Mouse (Mus musculus): ENCODE data around the gene Invs. TPM values are rescaled to one million over a fixed set of nuclear protein-coding genes. Genes with fewer than 3 reads are reported as not detected.

The Invs gene
- polyA plus RNA-seq (2015; fragmentation: Nextera tagmentation; extraction: Ambion mirVana): 7.6 and 7.7 TPM in 2 replicates

DNA sequence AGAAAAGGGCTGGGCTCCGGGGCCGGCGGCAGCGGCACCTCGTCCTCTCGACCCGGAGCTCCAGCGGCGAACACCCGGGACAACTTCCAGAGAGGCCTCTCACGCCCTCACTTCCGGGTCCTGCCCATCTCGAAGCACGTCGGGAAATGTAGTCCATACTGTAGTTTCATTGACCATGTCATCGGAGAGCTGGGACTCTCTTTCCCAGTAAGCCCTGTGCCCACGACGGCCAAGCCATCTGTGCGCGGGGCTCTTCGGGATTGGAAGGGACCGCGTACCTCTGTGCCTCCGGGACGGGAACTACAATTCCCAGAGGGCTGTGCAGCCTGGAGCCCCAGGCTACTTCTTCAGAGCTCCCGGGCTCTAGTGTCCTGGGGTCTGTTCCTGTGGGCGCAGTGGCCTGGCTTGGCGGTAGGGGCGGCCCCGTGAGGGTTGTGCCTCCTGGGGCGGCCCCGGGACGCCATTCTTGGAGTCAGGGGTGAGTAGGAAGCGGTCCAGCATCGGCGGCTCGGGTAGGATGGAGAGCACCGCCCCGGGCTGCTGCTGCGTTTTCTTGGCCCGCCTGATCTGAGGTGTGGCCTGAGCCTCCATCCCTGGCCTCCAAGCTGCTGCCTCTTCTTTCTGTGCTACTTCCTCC, at the start of gene Invs, which contains the start of gene Erp44:
TSS of gene Invs (plus strand) at position 263 of the 637 bp plus-strand sequence.
TSS of gene Erp44 (minus strand) at position 61 of the 637 bp plus-strand sequence.
- under 1% methylated on average over 41 of the region's 41 CpGs for WGBS
- H3K27me3 ChIP-seq: no peaks in the 10 kb centered on the region
- no peaks in the 10 kb centered on the region for H3K9me3 ChIP-seq
- peak within 1 kb of the TSS; percentile 94 for H3K9ac ChIP-seq (replicated peaks)
- H3K27ac ChIP-seq: peak within 1 kb of the TSS; percentile 86
- H3K36me3 ChIP-seq: no peaks in the 10 kb centered on the region
- ATAC-seq: peak; percentile 100
- H3K4me1 ChIP-seq (replicated peaks): peaks cover 25% of the 10 kb centered on the region
- H3K4me3 ChIP-seq (replicated peaks): peak within 1 kb of the TSS; percentile 99
- H3K4me2 ChIP-seq (replicated peaks): peak within 1 kb of the TSS; percentile 94

DNA sequence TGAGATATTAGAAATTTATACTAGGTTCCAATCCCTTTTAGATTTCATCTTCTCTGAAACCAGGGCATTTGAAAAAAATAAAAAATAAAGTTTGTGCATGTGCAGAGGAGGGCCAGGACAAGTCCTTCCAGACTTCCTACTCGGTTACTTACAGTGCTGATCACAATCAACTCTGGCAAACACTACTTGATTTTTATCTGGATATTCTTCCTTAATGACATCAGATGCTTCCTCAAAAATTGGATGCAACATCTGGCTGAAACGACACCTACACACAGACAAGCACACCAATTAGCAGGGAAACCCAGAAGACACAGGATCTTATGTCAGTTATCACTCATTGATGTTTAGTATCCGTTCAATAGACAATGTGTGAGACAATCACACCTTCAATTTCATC, 42.8 kb upstream of the Invs start:
- H3K36me3 ChIP-seq: peaks cover 5% of the 10 kb centered on the region; the same call in 1 of the 2 replicates
- H3K4me1 ChIP-seq (replicated peaks): no peaks in the 10 kb centered on the region
- WGBS: 89% methylated on average over 3 of the region's 3 CpGs
- H3K27ac ChIP-seq: no peak overlapping the region
- H3K27me3 ChIP-seq: no peaks in the 10 kb centered on the region
- no peak overlapping the region for H3K4me3 ChIP-seq (replicated peaks)
- H3K9ac ChIP-seq (replicated peaks): no peak overlapping the region
- no peaks in the 10 kb centered on the region for H3K9me3 ChIP-seq
- ATAC-seq: no peak
- H3K4me2 ChIP-seq (replicated peaks): no peak overlapping the region

DNA sequence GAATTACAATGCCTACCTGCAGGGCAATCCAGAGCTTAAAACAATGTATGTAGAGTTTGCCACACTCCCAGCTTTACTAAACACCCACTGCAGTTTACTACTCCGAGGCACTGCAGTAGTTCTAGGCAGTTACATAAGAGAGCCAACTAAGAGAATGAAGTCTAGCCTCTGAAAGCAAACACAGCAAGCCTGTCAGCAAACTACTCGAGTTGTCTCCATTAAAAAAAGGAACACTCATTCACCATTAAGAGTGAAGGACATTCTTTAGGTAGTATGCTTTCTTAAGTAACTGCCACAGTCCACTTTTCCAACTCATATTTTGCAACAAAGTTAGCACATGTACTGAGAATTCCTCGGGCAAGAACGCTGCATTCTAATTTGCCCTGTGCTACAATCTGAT, 40.5 kb upstream of the Invs start:
- Histone ChIP-seq H3K9ac (replicated peaks) (no peak overlapping the region), H3K36me3 (peaks cover 5% of the 10 kb centered on the region; the same call in 1 of the 2 replicates), H3K4me1 (replicated peaks) (no peaks in the 10 kb centered on the region), H3K27ac (no peak overlapping the region), H3K9me3 (no peaks in the 10 kb centered on the region), H3K4me2 (replicated peaks) (no peak overlapping the region), H3K27me3 (no peaks in the 10 kb centered on the region), H3K4me3 (replicated peaks) (no peak overlapping the region)
- WGBS: 91% methylated on average over 4 of the region's 4 CpGs
- no peak for ATAC-seq

DNA sequence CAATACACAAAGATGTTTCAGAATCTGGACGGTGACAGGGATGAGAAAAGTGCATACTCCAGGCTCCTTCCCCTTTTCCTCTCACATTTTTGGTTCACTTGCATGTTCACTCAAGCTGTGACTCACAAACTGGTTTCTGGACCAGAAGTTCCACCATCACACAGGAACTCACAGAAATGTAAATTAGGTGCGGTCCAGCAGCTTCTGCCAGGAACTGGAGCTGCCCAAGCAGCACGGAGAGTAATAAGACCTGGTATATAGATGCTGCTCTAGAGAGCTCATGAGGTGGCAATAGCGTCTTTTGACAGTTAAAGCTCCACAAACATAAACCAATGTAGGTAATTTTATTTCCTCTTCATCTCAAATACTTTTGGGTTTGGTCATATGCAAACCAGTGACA, 37.1 kb upstream of the Invs start:
- 89% methylated on average over 4 of the region's 4 CpGs for WGBS
- Histone ChIP-seq H3K27ac (no peak overlapping the region), H3K4me2 (replicated peaks) (no peak overlapping the region), H3K9me3 (no peaks in the 10 kb centered on the region), H3K9ac (replicated peaks) (no peak overlapping the region), H3K4me1 (replicated peaks) (0 out of 2 replicates have a peak, but pooled peaks cover 2% of the 10 kb centered on the region), H3K36me3 (no peaks in the 10 kb centered on the region), H3K4me3 (replicated peaks) (no peak overlapping the region), H3K27me3 (no peaks in the 10 kb centered on the region)
- no peak for ATAC-seq

DNA sequence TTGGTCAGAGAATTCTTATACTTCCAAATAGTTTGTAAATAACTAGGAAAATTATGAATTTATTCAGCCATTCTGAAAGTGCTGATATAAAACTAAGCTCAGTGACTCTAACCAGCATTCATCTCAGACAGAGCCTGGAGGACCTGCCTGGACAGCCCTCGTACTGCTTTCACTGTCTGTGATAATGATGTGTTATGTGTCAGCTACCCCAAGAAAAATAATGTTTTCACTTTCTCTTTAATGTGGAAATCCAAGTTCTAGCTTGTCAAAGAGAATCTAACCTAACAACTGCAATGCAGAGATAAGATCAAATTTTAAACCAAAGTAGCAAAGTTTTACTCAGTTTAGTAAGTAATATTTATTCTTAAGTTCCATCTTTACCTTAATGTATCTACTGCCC, 35.8 kb upstream of the Invs start:
- H3K9ac ChIP-seq (replicated peaks): no peak overlapping the region
- no peaks in the 10 kb centered on the region for H3K36me3 ChIP-seq
- no peak overlapping the region for H3K27ac ChIP-seq
- no peaks in the 10 kb centered on the region for H3K27me3 ChIP-seq
- WGBS: 71% methylated on average over 1 of the region's 1 CpGs
- no peak overlapping the region for H3K4me2 ChIP-seq (replicated peaks)
- H3K4me1 ChIP-seq (replicated peaks): 0 out of 2 replicates have a peak, but pooled peaks cover 2% of the 10 kb centered on the region
- no peak overlapping the region for H3K4me3 ChIP-seq (replicated peaks)
- H3K9me3 ChIP-seq: no peaks in the 10 kb centered on the region
- ATAC-seq: no peak

DNA sequence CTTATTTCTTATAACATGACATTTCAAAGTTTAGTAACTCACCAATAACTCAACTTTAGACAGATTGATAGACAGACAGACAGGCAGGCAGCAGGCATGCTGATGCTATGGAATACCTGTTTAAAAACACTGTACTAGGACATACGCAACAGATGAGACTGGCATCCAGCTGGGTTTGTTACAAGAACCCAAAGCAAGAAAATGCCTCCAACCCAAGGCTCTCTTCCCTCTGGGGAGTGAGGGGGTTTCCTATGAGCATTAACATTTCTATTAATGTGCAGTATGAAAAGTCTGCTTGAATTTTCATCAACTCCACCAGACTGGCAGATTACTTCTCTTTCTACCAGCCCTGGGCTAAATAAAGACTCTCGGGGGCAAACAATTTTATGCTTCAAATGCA, 35.3 kb upstream of the Invs start:
- ATAC-seq: no peak
- no peaks in the 10 kb centered on the region for H3K9me3 ChIP-seq
- no peaks in the 10 kb centered on the region for H3K36me3 ChIP-seq
- H3K4me2 ChIP-seq (replicated peaks): no peak overlapping the region
- no peak overlapping the region for H3K4me3 ChIP-seq (replicated peaks)
- H3K27ac ChIP-seq: no peak overlapping the region
- H3K27me3 ChIP-seq: no peaks in the 10 kb centered on the region
- H3K9ac ChIP-seq (replicated peaks): no peak overlapping the region
- 78% methylated on average over 2 of the region's 2 CpGs for WGBS
- 0 out of 2 replicates have a peak, but pooled peaks cover 2% of the 10 kb centered on the region for H3K4me1 ChIP-seq (replicated peaks)

DNA sequence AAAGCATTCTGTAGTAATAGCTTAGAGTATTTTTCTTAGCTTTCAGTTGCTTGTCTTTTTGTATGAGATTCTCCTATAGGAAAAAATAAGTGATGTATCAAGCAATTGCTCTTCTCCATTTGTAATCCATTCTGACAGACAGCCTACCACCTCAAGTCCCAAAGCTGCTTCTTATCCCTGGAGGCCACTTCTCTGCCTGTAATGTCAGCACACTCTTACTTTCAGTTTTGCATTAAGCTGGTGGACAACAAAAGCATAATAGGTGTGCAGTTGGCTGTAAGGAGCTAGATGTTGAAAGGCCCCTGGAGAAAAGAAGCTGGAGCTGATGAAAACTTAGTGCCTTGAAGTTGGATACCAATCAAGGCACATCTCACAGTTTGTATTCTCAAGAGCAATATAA, 26.3 kb upstream of the Invs start:
- Histone ChIP-seq H3K4me1 (replicated peaks) (peaks cover 5% of the 10 kb centered on the region; the same call in 1 of the 2 replicates), H3K27ac (no peak overlapping the region), H3K9me3 (no peaks in the 10 kb centered on the region), H3K4me3 (replicated peaks) (no peak overlapping the region), H3K27me3 (no peaks in the 10 kb centered on the region), H3K36me3 (no peaks in the 10 kb centered on the region), H3K4me2 (replicated peaks) (no peak overlapping the region), H3K9ac (replicated peaks) (no peak overlapping the region)
- ATAC-seq: no peak

DNA sequence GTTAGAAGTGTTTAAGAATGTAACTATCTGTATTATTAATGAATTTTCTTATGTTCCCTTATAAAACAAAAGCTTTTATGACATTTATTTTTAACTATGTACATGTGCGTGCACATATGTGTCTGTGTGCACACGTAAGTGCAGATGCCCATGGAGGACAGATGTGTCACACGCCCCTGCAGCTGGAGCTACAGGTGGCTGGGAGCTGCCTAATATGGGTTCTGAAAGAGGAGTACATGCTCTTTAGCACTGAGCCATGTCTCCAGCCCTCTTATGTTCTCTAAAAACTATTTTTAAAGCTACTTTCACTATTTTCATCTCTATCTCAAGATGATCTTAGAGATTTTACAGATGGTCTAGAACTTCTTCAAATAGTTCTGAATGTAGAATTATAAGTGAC, 21.5 kb upstream of the Invs start:
- Histone ChIP-seq H3K4me1 (replicated peaks) (peaks cover 5% of the 10 kb centered on the region; the same call in 1 of the 2 replicates), H3K4me2 (replicated peaks) (no peak overlapping the region), H3K27me3 (no peaks in the 10 kb centered on the region), H3K9ac (replicated peaks) (no peak overlapping the region), H3K36me3 (no peaks in the 10 kb centered on the region), H3K9me3 (no peaks in the 10 kb centered on the region), H3K27ac (no peak overlapping the region), H3K4me3 (replicated peaks) (no peak overlapping the region)
- ATAC-seq: no peak
- WGBS: 96% methylated on average over 3 of the region's 3 CpGs

DNA sequence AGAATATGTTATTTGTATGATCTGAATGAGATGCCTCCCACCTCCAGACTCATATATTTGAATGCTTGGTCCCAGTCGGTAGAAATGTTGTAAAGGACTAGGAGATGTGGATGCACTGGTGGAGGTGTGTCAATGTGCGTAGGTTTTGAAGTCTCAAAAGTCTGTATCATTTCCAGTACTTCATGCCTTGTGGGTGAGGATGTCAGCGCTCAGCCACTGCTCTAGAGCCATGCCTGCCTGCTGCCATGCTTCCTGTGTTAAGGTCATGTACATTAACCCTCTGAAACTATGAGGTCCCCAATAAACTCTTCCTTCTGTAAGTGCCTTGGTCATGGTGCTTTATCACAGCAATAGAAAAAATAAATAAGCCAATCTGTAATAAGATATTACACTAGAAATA, 11.9 kb upstream of the Invs start:
- no peaks in the 10 kb centered on the region for H3K9me3 ChIP-seq
- H3K4me3 ChIP-seq (replicated peaks): no peak overlapping the region
- no peak for ATAC-seq
- 90% methylated on average over 3 of the region's 3 CpGs for whole genome bisulfite sequencing
- H3K27ac ChIP-seq: no peak overlapping the region
- no peaks in the 10 kb centered on the region for H3K27me3 ChIP-seq
- H3K9ac ChIP-seq (replicated peaks): no peak overlapping the region
- H3K4me1 ChIP-seq (replicated peaks): peaks cover 19% of the 10 kb centered on the region
- H3K36me3 ChIP-seq: no peaks in the 10 kb centered on the region
- no peak overlapping the region for H3K4me2 ChIP-seq (replicated peaks)

DNA sequence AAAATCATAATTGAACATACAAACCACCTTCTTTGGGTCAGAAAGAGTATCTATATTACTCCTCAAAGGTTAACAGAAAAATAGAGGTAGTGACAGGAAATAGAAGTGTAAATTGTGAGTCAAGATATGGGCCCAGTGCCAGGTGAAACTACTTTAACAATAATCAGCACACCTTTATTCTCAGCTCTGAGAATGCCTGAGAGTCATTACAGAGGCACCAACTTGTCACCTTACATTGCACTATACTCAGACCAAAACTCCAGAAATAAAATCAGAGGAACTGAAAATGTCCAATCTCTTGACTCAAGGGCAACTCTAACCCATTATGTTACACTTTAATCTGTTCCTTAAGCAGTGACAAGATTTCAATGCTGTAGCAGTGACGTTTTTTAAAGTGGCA, 11.4 kb upstream of the Invs start:
- Histone ChIP-seq H3K27ac (no peak overlapping the region), H3K4me1 (replicated peaks) (peaks cover 19% of the 10 kb centered on the region), H3K27me3 (no peaks in the 10 kb centered on the region), H3K4me2 (replicated peaks) (no peak overlapping the region), H3K4me3 (replicated peaks) (no peak overlapping the region), H3K36me3 (no peaks in the 10 kb centered on the region; the same call in 1 of the 2 replicates), H3K9ac (replicated peaks) (no peak overlapping the region), H3K9me3 (no peaks in the 10 kb centered on the region)
- ATAC-seq: no peak
- 88% methylated on average over 1 of the region's 1 CpGs for WGBS

DNA sequence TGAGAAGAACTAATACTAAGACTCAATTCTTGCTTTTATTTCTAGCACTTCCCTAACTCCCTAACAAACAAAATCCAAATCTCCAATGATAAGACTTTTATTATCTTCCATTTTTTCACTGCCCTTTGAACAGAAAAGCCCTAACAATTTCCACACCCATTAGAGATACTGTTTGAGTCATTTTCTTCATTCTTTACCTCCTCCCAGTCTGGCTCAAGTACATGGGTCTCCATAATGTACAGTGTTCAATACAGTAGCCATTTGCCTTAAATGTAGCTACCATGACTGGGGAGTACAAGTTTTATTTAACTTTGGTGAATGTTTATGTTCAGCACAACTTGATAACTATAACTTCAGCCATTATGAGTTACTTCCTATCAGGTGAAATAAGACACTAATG, 9.0 kb upstream of the Invs start:
- Histone ChIP-seq H3K36me3 (no peaks in the 10 kb centered on the region; the same call in 1 of the 2 replicates), H3K27ac (no peak overlapping the region), H3K27me3 (no peaks in the 10 kb centered on the region), H3K4me2 (replicated peaks) (no peak overlapping the region), H3K4me1 (replicated peaks) (peaks cover 13% of the 10 kb centered on the region), H3K4me3 (replicated peaks) (no peak overlapping the region), H3K9me3 (no peaks in the 10 kb centered on the region), H3K9ac (replicated peaks) (no peak overlapping the region)
- ATAC-seq: no peak

DNA sequence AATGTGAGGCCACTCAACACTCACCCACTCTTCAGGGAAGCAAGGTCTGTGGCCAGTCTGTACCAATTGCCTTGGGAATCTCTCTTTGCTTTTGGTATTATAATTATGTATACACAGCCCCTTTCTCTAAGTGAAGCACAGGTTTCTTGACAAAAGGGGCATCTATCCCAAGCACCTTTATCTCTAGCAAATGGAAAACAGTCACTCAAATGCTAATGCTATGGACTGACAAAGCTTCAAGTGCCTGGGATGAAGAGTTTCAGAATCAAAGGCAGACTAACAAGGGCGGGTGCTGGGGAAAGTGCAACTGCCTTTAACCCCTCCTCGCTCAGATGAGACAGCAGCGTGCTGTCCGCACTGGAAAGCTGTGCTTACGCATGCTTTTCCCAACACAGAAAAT, 7.7 kb upstream of the Invs start:
- Histone ChIP-seq H3K9me3 (no peaks in the 10 kb centered on the region), H3K27ac (no peak overlapping the region), H3K4me1 (replicated peaks) (peaks cover 16% of the 10 kb centered on the region), H3K4me2 (replicated peaks) (no peak overlapping the region), H3K9ac (replicated peaks) (no peak overlapping the region), H3K4me3 (replicated peaks) (no peak overlapping the region), H3K27me3 (no peaks in the 10 kb centered on the region), H3K36me3 (no peaks in the 10 kb centered on the region; the same call in 1 of the 2 replicates)
- no peak for ATAC-seq
- WGBS: 21% methylated on average over 5 of the region's 5 CpGs

Measured in midbrain, embryonic 13.5 days (tissue).